Mouse (Mus musculus) urinary bladder, postnatal 25 days (tissue): ENCODE measurements at regions not wholly inside any gene's neighbourhood (a gene's known extent, or its start where the extent isn't known, plus 50 kb on each side); places are given as distances from the start of the nearest gene placed in this dataset.

Experiments
- DNase-seq: peaks from one replicate; pipeline ENCODE4 v3.0.0; 2022; ENCODE audit warnings: low spot score

DNA sequence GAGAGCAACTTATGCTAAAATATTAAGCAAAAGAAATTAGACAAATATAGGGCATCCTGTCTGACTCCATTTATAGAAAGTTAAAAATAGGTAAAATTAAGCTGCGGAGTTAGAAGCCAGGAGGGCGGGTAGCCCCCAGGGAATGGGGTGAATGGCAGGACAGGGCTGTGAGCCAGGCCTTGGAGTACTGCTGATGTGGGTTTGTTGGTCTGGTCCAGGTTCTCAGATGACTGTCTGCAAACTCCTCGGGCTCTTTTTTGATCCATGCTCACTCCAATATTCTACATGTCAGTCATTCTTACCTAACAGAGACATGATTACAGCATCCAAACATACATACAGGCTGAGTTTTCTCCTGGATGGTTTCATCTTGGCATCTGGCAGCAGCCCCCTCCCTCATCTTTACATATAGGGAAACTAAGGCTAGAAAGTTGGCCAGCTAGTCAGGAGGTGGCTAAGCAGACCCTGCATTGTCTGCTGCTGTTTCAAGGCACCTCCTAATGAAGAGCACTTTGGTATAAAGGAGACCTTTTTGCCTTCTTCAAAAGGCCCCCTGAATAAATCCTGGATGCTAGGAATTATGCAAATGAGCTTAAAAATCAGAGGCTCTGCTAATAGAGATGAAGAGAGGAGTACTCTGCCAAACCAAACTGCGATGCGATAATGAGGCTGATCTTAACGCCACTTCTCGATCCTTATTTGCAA is 354.4 kb downstream of the Xylt1 start:
- no peak for DNase-seq

DNA sequence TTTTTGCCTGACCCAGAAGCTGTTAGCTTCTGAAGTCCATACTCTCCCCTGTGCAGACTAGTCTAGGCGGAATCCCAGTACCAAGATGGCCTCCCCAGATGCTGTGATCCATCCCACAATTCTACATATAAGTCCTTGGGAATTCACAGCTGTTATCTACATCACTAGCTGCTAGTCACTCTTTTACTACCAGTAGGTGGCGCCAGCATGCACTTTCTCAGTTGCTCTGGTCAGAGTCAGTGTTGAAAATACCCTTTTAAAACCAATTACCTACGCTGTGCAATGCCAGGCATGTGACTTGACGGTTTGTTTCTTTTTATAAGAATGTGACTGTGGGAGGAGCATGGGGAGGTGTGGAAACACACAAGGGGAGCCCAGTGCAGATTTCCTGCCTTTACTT is 348.3 kb downstream of the Xylt1 start:
- DNase-seq: no peak
